Mouse (Mus musculus) intestine, embryonic 16.5 days (tissue): ENCODE measurements around the gene Nup107. TPM values are rescaled to one million over a fixed set of nuclear protein-coding genes. Genes with fewer than 3 reads are reported as not detected.

Experiments used
- ATAC-seq: fragments of 200-750 bp; cut with Nextera tagmentation; 2 replicates; pipeline ENCODE4 v1.8.0; 2017; ENCODE audit warnings: moderate TSS enrichment, moderate library complexity
- H3K27ac ChIP-seq: fragments of 300-500 bp; sonication (generic); 2 replicates; pipeline ENCODE4 v1.5.1; 2014; ENCODE audit warnings: mild to moderate bottlenecking, low read length
- H3K27me3 ChIP-seq: fragments of 300-500 bp; sonication (generic); replicated peaks from 2 replicates; pipeline ENCODE4 v1.6.1; 2014; ENCODE audit warnings: low read length, control low read depth, mixed read lengths; ENCODE audit not compliant: control insufficient read depth, insufficient read depth
- H3K36me3 ChIP-seq: fragments of 300-500 bp; sonication (generic); 2 replicates; pipeline ENCODE4 v1.6.1; 2014; ENCODE audit warnings: low read length, control low read depth; ENCODE audit not compliant: control insufficient read depth, insufficient read depth
- H3K4me1 ChIP-seq: fragments of 300-500 bp; sonication (generic); 2 replicates; pipeline ENCODE4 v1.6.1; 2014; ENCODE audit warnings: low read length, control low read depth, mixed read lengths; ENCODE audit not compliant: control insufficient read depth, insufficient read depth
- H3K4me2 ChIP-seq: fragments of 300-500 bp; sonication (generic); 2 replicates; pipeline ENCODE4 v1.6.1; 2014; ENCODE audit warnings: low read depth, low read length, control low read depth
- H3K4me3 ChIP-seq: fragments of 300-500 bp; sonication (generic); 2 replicates; pipeline ENCODE4 v1.5.1; 2014; ENCODE audit warnings: mild to moderate bottlenecking, low read length
- H3K9ac ChIP-seq: fragments of 300-500 bp; sonication (generic); 2 replicates; pipeline ENCODE4 v1.6.1; 2014; ENCODE audit warnings: low read depth, low read length
- H3K9me3 ChIP-seq: fragments of 300-500 bp; sonication (generic); 2 replicates; pipeline ENCODE4 v1.6.1; 2016; ENCODE audit warnings: low read length, control low read depth; ENCODE audit not compliant: control insufficient read depth
- WGBS: fragments of 180-500 bp; shearing (Covaris S2); extraction: QIAGEN DNeasy Blood & Tissue Kit; methylation state at CpG from one replicate; pipeline ENCODE4 v1.1.7; 2014; 5-methylcytosine and 5-hydroxymethylcytosine counted together
- polyA plus RNA-seq: library from polyadenylated mRNA; unstranded; fragments of >200 nt; fragmentation: Nextera tagmentation; extraction: Ambion mirVana; gene quantifications from 2 replicates; pipeline ENCODE4 v1.2.1, GENCODE M21; 2015

Nup107 gene
- polyA plus RNA-seq, 1 experiment from 2014 or later = 48.8 TPM

DNA sequence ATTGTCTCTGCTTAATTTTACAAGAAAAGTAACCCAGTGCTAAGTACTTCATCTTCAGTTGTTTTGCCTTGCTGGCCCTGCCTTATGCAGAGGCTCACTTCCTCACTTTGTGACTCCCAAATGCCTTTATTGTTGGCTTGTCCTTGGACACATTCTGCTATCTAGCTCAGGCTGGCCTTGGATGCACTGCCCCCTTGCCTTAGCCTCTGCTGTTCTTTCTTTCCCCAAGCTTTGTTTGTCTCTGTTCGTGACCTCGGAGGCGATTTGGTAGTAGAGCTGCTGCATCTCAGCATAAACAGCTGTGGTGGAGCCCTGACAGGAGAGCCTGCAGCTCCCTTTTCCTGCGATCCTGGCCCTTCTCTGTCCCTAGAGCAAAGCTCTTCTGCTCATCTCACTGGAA, 2.7 kb upstream of the Nup107 start:
- WGBS = 60% methylated on average over 4 of the region's 4 CpGs
- no peaks in the 10 kb centered on the region for H3K36me3 ChIP-seq
- ATAC-seq = no peak
- no peaks in the 10 kb centered on the region for H3K27me3 ChIP-seq
- H3K9me3 ChIP-seq = no peaks in the 10 kb centered on the region
- no peak overlapping the region for H3K4me3 ChIP-seq
- H3K4me2 ChIP-seq = no peak overlapping the region
- H3K9ac ChIP-seq = no peak overlapping the region
- H3K4me1 ChIP-seq = peaks cover 23% of the 10 kb centered on the region
- H3K27ac ChIP-seq = no peak overlapping the region

DNA sequence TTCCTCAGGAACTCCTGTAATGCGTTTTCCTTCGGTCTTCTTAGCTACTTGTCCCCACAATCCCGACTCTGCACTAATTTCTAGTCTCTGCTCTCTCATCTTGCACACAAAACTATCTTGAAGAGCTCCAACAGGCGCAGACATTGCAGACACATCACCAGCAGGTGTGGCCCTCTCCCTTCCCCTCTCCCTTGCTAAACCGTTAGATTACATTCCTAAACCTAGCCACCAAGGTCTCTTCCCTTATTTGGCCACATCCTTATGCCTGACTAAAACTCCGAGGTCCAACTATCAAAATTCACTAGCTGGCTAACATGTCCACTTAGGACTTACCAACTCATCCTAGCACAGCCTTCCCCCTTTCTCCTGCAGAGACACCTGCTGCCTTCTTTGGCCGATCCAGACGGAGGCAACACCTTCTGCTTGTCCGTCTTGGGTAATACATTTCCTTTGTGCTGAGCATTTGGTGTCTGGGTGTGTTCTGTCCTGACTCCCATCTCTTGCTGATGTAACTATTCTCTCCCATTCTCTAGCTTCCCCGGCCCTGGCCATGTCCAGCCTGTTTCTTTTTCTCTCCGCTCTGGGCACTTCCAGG, 1.0 kb upstream of the Nup107 start:
- Histone ChIP-seq H3K4me2 (peak overlapping the region; percentile 52), H3K9me3 (no peaks in the 10 kb centered on the region), H3K9ac (peak overlapping the region; percentile 31; the same call in 1 of the 2 replicates), H3K27ac (peak overlapping the region; percentile 76), H3K27me3 (no peaks in the 10 kb centered on the region), H3K4me3 (peak overlapping the region; percentile 95; the same call in 1 of the 2 replicates), H3K4me1 (peaks cover 17% of the 10 kb centered on the region), H3K36me3 (no peaks in the 10 kb centered on the region)
- 64% methylated on average over 11 of the region's 11 CpGs for WGBS
- ATAC-seq = no peak

DNA sequence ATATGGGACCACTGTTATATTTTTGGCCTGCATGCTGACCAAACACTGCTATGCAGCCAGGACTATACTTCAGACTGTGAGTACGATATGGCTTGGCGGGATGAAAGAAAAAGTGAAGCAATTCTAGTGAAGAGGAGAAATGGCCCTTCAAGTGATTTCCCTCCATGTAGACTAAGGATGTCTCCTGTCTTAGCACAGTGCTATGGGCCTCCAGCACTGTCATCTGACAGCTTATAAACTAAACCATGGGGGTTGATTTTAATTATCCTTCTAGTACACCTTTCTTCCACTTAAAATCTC, 1.4 kb downstream of the Nup107 start:
- Histone ChIP-seq H3K27ac (no peak overlapping the region), H3K4me1 (peaks cover 17% of the 10 kb centered on the region), H3K4me2 (peak overlapping the region; percentile 63), H3K27me3 (no peaks in the 10 kb centered on the region), H3K36me3 (peaks cover 4% of the 10 kb centered on the region; the same call in 1 of the 2 replicates), H3K9me3 (no peaks in the 10 kb centered on the region), H3K9ac (0 out of 2 replicates have a peak overlapping the region, but pooled peaks have one; percentile 12), H3K4me3 (peak overlapping the region; percentile 95; the same call in 1 of the 2 replicates)
- no peak for ATAC-seq
- 87% methylated on average over 2 of the region's 2 CpGs for WGBS

DNA sequence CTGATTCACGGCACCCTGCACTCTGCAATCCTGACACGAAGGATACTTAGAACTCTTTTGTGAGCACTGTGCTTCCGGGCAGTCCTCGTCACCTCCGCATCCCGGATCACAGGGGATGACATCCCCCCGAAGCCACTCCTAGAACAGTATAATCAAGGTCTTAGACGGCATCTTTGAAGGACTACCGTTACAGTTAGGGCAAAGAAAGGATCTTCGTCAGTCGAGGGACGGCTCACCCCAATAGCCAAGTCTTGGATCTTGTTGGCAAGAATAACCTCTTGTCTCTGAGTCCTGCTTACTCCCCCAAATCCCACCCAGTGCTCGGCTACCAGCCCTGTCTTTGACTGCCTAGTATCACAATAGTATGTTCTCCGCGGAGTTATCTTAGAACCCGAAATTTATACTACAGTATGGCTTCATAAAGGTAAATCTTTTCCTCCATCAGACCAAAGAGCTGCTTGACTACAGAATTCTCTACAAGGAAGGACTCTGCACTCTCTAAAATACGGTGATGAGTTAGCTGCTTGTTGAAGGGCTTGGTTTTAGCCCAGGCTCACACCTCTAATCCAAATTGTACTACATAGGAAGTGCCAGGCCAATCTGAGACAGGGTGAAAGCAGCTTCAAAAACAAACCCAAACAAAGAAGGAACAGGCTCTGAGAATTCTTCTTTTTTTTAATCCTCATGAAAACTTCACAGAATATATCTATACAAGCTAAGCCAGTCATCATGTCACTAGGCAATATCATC, 1.9 kb downstream of the Nup107 start:
- H3K27me3 ChIP-seq = no peaks in the 10 kb centered on the region
- no peak overlapping the region for H3K4me3 ChIP-seq
- H3K36me3 ChIP-seq = peaks cover 4% of the 10 kb centered on the region; the same call in 1 of the 2 replicates
- no peak for ATAC-seq
- 0 out of 2 replicates have a peak overlapping the region, but pooled peaks have one; percentile 12 for H3K9ac ChIP-seq
- H3K4me2 ChIP-seq = no peak overlapping the region
- no peaks in the 10 kb centered on the region for H3K9me3 ChIP-seq
- 93% methylated on average over 17 of the region's 17 CpGs for WGBS
- H3K4me1 ChIP-seq = peaks cover 17% of the 10 kb centered on the region
- H3K27ac ChIP-seq = no peak overlapping the region

DNA sequence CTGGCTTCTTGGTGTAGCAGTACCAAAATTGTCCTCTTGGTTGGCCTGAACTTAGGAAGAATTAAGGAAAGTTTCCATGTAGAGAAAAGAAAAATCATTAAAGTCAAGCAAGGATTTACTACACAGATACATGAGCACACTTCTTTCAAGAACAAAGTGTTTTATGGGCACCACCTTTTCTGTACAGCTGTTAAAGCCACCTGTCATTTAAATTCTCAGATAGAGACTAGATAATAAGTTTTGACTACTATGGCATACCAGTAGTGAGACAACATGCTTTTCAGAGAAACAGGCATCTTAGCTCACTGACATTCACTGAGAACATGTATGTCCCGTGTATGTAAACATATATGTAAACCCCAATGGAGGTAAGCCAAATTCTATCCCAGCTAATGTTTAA, 2.5 kb downstream of the Nup107 start:
- WGBS = 81% methylated on average over 1 of the region's 1 CpGs
- no peak overlapping the region for H3K9ac ChIP-seq
- H3K4me2 ChIP-seq = no peak overlapping the region
- no peak for ATAC-seq
- H3K36me3 ChIP-seq = peaks cover 4% of the 10 kb centered on the region; the same call in 1 of the 2 replicates
- H3K4me1 ChIP-seq = peaks cover 17% of the 10 kb centered on the region
- H3K9me3 ChIP-seq = no peaks in the 10 kb centered on the region
- no peak overlapping the region for H3K27ac ChIP-seq
- H3K27me3 ChIP-seq = no peaks in the 10 kb centered on the region
- no peak overlapping the region for H3K4me3 ChIP-seq

DNA sequence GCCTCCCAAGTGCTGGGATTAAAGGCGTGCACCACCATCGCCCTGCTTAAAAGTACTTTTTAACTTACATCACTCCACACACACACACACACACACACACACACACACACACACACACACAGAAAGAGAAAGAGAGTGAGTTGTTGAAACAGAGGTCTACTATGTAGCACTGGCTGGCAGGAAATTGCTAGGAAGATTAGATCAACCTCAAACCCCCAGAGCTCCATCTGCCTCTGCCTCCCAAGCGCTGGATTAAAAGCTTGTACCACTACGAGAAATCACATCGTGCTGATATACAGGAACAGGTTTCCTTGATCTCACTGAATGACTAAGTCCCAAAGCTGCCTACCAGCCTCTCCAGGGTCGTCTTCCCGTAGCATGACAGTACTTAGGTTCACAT, 7.9 kb downstream of the Nup107 start:
- peaks cover 9% of the 10 kb centered on the region for H3K36me3 ChIP-seq
- no peak overlapping the region for H3K27ac ChIP-seq
- no peaks in the 10 kb centered on the region for H3K9me3 ChIP-seq
- no peaks in the 10 kb centered on the region for H3K27me3 ChIP-seq
- no peaks in the 10 kb centered on the region for H3K4me1 ChIP-seq
- no peak overlapping the region for H3K4me3 ChIP-seq
- WGBS = 94% methylated on average over 7 of the region's 7 CpGs
- H3K4me2 ChIP-seq = no peak overlapping the region
- no peak for ATAC-seq
- H3K9ac ChIP-seq = no peak overlapping the region

DNA sequence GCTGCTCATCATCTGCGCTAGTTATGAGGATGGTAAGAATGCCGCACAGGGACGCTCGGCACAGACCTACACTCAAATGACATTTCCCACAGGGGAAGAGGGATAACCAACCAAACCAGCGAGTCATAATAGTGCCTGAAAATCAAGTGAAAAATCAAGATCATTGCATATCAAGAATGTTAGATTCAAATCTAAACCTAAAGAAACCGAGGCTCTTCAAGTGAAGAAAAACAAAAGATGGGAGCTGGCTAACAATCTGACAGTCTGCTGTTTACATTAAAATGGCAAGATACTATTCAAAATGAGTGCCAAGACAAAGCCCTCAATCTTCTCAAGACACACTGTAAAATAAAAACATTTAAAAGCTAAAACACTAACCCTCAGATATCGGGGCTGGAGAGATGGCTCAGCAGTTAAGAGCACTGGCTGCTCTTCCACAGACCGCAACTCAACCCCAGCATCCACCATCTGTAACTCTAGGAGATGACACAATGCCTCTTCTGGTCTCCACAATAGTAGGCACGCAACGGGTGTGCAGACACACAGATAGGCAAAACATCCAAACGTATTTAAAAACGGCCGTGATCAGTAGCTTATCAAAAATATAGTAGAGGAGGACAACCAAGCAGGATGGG, 8.6 kb downstream of the Nup107 start:
- 95% methylated on average over 13 of the region's 13 CpGs for WGBS
- peaks cover 13% of the 10 kb centered on the region for H3K36me3 ChIP-seq
- no peak for ATAC-seq

DNA sequence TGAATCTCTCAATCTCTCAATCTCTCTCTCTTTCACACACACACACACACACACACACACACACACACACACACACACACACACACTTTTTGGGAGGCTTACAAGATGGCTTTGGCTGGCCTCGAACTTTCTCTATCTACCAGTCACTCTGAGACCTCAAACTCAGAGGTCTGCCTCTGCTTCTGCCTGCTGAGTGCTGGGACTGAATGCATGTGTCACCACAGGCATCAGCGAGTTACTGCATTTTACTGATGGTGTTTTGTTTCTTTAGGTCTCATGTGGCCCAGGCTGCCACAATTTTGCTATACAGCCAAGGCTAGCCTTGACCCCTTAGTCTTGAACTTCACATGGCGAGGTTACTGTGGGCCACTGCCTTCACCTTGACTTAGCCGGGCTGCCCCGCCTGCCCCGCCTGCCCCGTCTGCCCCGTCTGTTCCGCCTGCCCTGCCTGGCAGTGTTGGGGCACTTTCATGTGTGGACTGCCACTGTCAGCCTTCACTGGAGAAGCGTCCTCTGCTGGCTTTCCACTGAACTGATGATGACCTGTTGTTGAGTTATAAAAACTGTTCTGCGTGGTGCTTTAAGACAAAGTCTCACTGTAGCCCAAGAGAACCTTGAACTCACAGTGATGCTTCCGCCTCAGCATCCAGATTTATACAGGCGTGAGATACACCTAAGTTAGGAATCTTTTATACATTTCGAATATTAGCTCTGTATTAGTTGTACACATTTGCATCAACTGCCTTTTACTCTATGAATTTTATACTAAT, 9.8 kb downstream of the Nup107 start:
- peaks cover 20% of the 10 kb centered on the region for H3K36me3 ChIP-seq
- H3K9ac ChIP-seq = no peak overlapping the region
- H3K27ac ChIP-seq = no peak overlapping the region
- no peaks in the 10 kb centered on the region for H3K9me3 ChIP-seq
- no peak overlapping the region for H3K4me3 ChIP-seq
- H3K27me3 ChIP-seq = no peaks in the 10 kb centered on the region
- 86% methylated on average over 14 of the region's 14 CpGs for WGBS
- H3K4me1 ChIP-seq = no peaks in the 10 kb centered on the region
- H3K4me2 ChIP-seq = no peak overlapping the region
- no peak for ATAC-seq

More for the DNA sequence above, 8.6 kb downstream of the Nup107 start:
- no peak overlapping the region for H3K9ac ChIP-seq
- H3K4me1 ChIP-seq = no peaks in the 10 kb centered on the region
- H3K27me3 ChIP-seq = no peaks in the 10 kb centered on the region
- no peak overlapping the region for H3K27ac ChIP-seq
- H3K4me2 ChIP-seq = no peak overlapping the region
- H3K9me3 ChIP-seq = no peaks in the 10 kb centered on the region
- no peak overlapping the region for H3K4me3 ChIP-seq

DNA sequence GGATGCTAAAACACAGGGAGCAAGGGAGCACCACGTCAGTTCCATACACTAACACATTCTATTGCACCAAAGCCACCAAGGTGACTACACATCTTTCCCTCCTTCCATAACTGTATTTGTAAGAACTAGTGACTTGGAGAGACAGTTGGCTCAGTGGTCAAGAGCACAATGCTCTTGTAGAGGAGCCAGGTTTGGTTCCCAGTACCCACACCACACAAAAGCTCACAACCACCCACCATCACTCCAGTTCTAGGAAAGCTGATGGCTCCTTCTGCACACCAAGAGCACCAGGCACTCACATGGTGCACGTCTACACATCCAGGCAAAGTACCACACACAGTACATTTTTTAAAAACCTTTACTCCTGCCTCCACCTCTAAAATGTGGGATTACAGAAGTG, 10.4 kb downstream of the Nup107 start:
- no peak overlapping the region for H3K27ac ChIP-seq
- no peak overlapping the region for H3K9ac ChIP-seq
- 95% methylated on average over 2 of the region's 2 CpGs for WGBS
- ATAC-seq = no peak
- H3K4me2 ChIP-seq = no peak overlapping the region
- peaks cover 20% of the 10 kb centered on the region for H3K36me3 ChIP-seq
- no peak overlapping the region for H3K4me3 ChIP-seq
- H3K4me1 ChIP-seq = no peaks in the 10 kb centered on the region
- H3K9me3 ChIP-seq = no peaks in the 10 kb centered on the region
- H3K27me3 ChIP-seq = no peaks in the 10 kb centered on the region
